Mouse (Mus musculus): ENCODE results near the gene Mvp.

The Mvp gene

GRCm38 (mm10) chr7:126949403-126949792 is 65.0 kb downstream of the Mvp start, which contains the start of gene Asphd1:
TSS of gene Asphd1 (minus strand) at chr7:126949582.
- DNase-seq, result peak; percentile 76

- peak; percentile 22 for DNase-seq
Observed at GRCm38 (mm10) chr7:126948626-126949025, 65.8 kb downstream of the Mvp start.

- no peak for DNase-seq
Observed at GRCm38 (mm10) chr7:126946530-126946929, 67.9 kb downstream of the Mvp start.

GRCm38 (mm10) chr7:126941801-126942200 is 72.6 kb downstream of the Mvp start:
- DNase-seq, result no peak

GRCm38 (mm10) chr7:126941171-126941570 is 73.2 kb downstream of the Mvp start:
- no peak for DNase-seq
